ENCODE assay signal across 10 mouse cellular contexts in genomic region chr14:123843675-123844425, GRCm38 (mm10).
A peak's percentile ranks its signal among the peaks of the same experiment; 100 is the strongest.
DNase-seq lines count a peak whose midpoint lies in the region; ATAC-seq and TF ChIP-seq lines count a peak whose summit lies in the region.
"Had no signal": no experiment of that assay in that cellular context is flagged by ENCODE, and none has a peak within 500 bp of the region (broad histone marks: within the 10 kb centered on the region; RNA-seq: fewer than 3 reads in every experiment).

No protein-coding gene starts in this region.

- no peaks in the 10 kb centered on the region for H3K4me1 ChIP-seq in stomach, embryonic 14.5 days (ENCODE audit: control insufficient read depth, insufficient read depth, low read length)
- no peaks in the 10 kb centered on the region for H3K4me1 ChIP-seq in stomach, postnatal 0 days (replicated peaks; ENCODE audit: control insufficient read depth, insufficient read depth)
- H3K4me1 ChIP-seq in hindbrain, embryonic 16.5 days (ENCODE audit: control insufficient read depth, insufficient read depth, low read depth, low read length), result peaks cover 5% of the 10 kb centered on the region
- no peaks in the 10 kb centered on the region for H3K4me1 ChIP-seq in midbrain, embryonic 11.5 days (ENCODE audit: control insufficient read depth, insufficient read depth, low read length)

- H3K4me2 ChIP-seq in stomach, embryonic 14.5 days (replicated peaks; ENCODE audit: low read depth, low read length), result no peak overlapping the region
- no peak overlapping the region for H3K4me2 ChIP-seq in stomach, postnatal 0 days (replicated peaks; ENCODE audit: low read depth)
- no peak overlapping the region for H3K4me2 ChIP-seq in hindbrain, embryonic 16.5 days (ENCODE audit: low read length)
- H3K4me2 ChIP-seq in midbrain, embryonic 11.5 days, result no peak overlapping the region

- no peak for DNase-seq in stomach, postnatal 0 days (ENCODE audit: low spot score)
- no peak for DNase-seq in midbrain, embryonic 11.5 days (ENCODE audit: low spot score, missing footprints)
- DNase-seq in T-cell, adult 2 months (ENCODE audit: low spot score), result no peak
- DNase-seq in adrenal gland, postnatal 36 days, result no peak
- DNase-seq: adrenal gland, postnatal 10 days; gastrocnemius, postnatal 36 days; heart, postnatal 36 days had no signal

- no peak overlapping the region for H3K9ac ChIP-seq in stomach, embryonic 14.5 days (replicated peaks; ENCODE audit: low read depth, low read length)
- no peak overlapping the region for H3K9ac ChIP-seq in stomach, postnatal 0 days (ENCODE audit: low read length)
- no peak overlapping the region for H3K9ac ChIP-seq in hindbrain, embryonic 16.5 days (ENCODE audit: low read depth, low read length)
- H3K9ac ChIP-seq in midbrain, embryonic 11.5 days (ENCODE audit: low read length), result no peak overlapping the region

- no peak for TF ChIP-seq CTCF in stomach, postnatal 0 days (IDR thresholded peaks at IDR 0.05; ENCODE audit: low read depth)

- H3K9me3 ChIP-seq in stomach, embryonic 14.5 days (ENCODE audit: control insufficient read depth, low read depth, low read length), result no peaks in the 10 kb centered on the region
- H3K9me3 ChIP-seq in stomach, postnatal 0 days (ENCODE audit: control insufficient read depth, low read length), result no peaks in the 10 kb centered on the region
- no peaks in the 10 kb centered on the region for H3K9me3 ChIP-seq in hindbrain, embryonic 16.5 days (ENCODE audit: control insufficient read depth, low read length)
- H3K9me3 ChIP-seq in midbrain, embryonic 11.5 days (ENCODE audit: control insufficient read depth, low read length), result no peaks in the 10 kb centered on the region

- no peak for TF ChIP-seq EP300 in stomach, postnatal 0 days (optimal IDR thresholded peaks at IDR 0.05)

- no peak overlapping the region for H3K27ac ChIP-seq in stomach, embryonic 14.5 days (ENCODE audit: low read length)
- H3K27ac ChIP-seq in stomach, postnatal 0 days (replicated peaks), result no peak overlapping the region
- H3K27ac ChIP-seq in hindbrain, embryonic 16.5 days (ENCODE audit: low read depth, low read length), result no peak overlapping the region
- no peak overlapping the region for H3K27ac ChIP-seq in midbrain, embryonic 11.5 days (ENCODE audit: low read depth, low read length)

- ATAC-seq in stomach, embryonic 14.5 days (ENCODE audit: insufficient number of reproducible peaks, insufficient read depth, low FRiP score, low read depth), result peak; percentile 6; the same call in 1 of the 2 replicates
- no peak for ATAC-seq in stomach, postnatal 0 days (ENCODE audit: low FRiP score, low TSS enrichment)
- peak; percentile 92 for ATAC-seq in hindbrain, embryonic 16.5 days
- peak; percentile 44; the same call in 1 of the 2 replicates for ATAC-seq in midbrain, embryonic 11.5 days (ENCODE audit: low FRiP score)
- no peak for ATAC-seq in monocyte, adult 5-6 weeks (replicated peaks; ENCODE audit: insufficient number of reproducible peaks, low FRiP score, low TSS enrichment, poor library complexity, severe bottlenecking)

- H3K27me3 ChIP-seq in stomach, embryonic 14.5 days (ENCODE audit: control insufficient read depth, insufficient read depth, low read length), result no peaks in the 10 kb centered on the region
- no peaks in the 10 kb centered on the region for H3K27me3 ChIP-seq in stomach, postnatal 0 days (ENCODE audit: control insufficient read depth, insufficient read depth, low read length)
- H3K27me3 ChIP-seq in hindbrain, embryonic 16.5 days (replicated peaks; ENCODE audit: control insufficient read depth, insufficient read depth, low read length), result no peaks in the 10 kb centered on the region
- no peaks in the 10 kb centered on the region for H3K27me3 ChIP-seq in midbrain, embryonic 11.5 days (ENCODE audit: control insufficient read depth, insufficient read depth, low read length)

- no peak overlapping the region for H3K4me3 ChIP-seq in stomach, embryonic 14.5 days (ENCODE audit: low read depth, low read length)
- H3K4me3 ChIP-seq in stomach, postnatal 0 days (ENCODE audit: low read depth, low read length), result no peak overlapping the region
- no peak overlapping the region for H3K4me3 ChIP-seq in hindbrain, embryonic 16.5 days (ENCODE audit: low read length)
- no peak overlapping the region for H3K4me3 ChIP-seq in midbrain, embryonic 11.5 days (ENCODE audit: low read depth, low read length)

- WGBS in stomach, embryonic 14.5 days, result 67% methylated on average over 8 of the region's 8 CpGs
- WGBS in stomach, postnatal 0 days, result 63% methylated on average over 8 of the region's 8 CpGs
- WGBS in hindbrain, embryonic 16.5 days, result 36% methylated on average over 8 of the region's 8 CpGs
- WGBS in midbrain, embryonic 11.5 days, result 81% methylated on average over 8 of the region's 8 CpGs

- no peaks in the 10 kb centered on the region for H3K36me3 ChIP-seq in stomach, embryonic 14.5 days (ENCODE audit: control insufficient read depth, insufficient read depth, low read length)
- no peaks in the 10 kb centered on the region for H3K36me3 ChIP-seq in stomach, postnatal 0 days (ENCODE audit: control insufficient read depth, insufficient read depth, low read length)
- no peaks in the 10 kb centered on the region for H3K36me3 ChIP-seq in hindbrain, embryonic 16.5 days (ENCODE audit: control insufficient read depth, insufficient read depth, low read length)
- no peaks in the 10 kb centered on the region for H3K36me3 ChIP-seq in midbrain, embryonic 11.5 days (ENCODE audit: control insufficient read depth, insufficient read depth, low read length)

Comparison
In these comparisons a context has a peak if more than half of its experiments do, and no peak if none do; other contexts are left out.
1. ATAC-seq: peak in stomach, embryonic 14.5 days (single experiment), hindbrain, embryonic 16.5 days (single experiment) and midbrain, embryonic 11.5 days (single experiment); none in stomach, postnatal 0 days (single experiment) and monocyte, adult 5-6 weeks (single experiment).